21 mouse cellular contexts compared by ENCODE assay signal in genomic region chr5:149208776-149209175, GRCm38 (mm10). TPM values are rescaled to one million over a fixed set of nuclear protein-coding genes. Genes with fewer than 3 reads are reported as not detected.
A peak's percentile ranks its signal among the peaks of the same experiment; 100 is the strongest.
DNase-seq lines count a peak whose midpoint lies in the region; ATAC-seq lines count a peak whose summit lies in the region.
"Had no signal": no experiment of that assay in that cellular context is flagged by ENCODE, and none has a peak within 500 bp of the region (broad histone marks: within the 10 kb centered on the region; RNA-seq: fewer than 3 reads in every experiment).

No protein-coding gene starts in this region.

- H3K27me3 ChIP-seq in heart, embryonic 10.5 days (ENCODE audit: insufficient read depth, poor library complexity, severe bottlenecking), result no peaks in the 10 kb centered on the region
- no peaks in the 10 kb centered on the region for H3K27me3 ChIP-seq in heart, embryonic 12.5 days (replicated peaks)
- H3K27me3 ChIP-seq in lung, embryonic 16.5 days (ENCODE audit: control insufficient read depth, insufficient read depth, low read depth, low read length), result no peaks in the 10 kb centered on the region
- H3K27me3 ChIP-seq in neural tube, embryonic 11.5 days (ENCODE audit: control insufficient read depth, insufficient read depth, low read length), result no peaks in the 10 kb centered on the region
- no peaks in the 10 kb centered on the region for H3K27me3 ChIP-seq in neural tube, embryonic 15.5 days (replicated peaks)
- H3K27me3 ChIP-seq: CH12.LX; embryonic facial prominence, embryonic 13.5 days; forebrain, embryonic 12.5 days; Patski had no signal

- no peak overlapping the region for H3K4me3 ChIP-seq in heart, embryonic 10.5 days
- no peak overlapping the region for H3K4me3 ChIP-seq in heart, embryonic 12.5 days
- H3K4me3 ChIP-seq in lung, embryonic 16.5 days (ENCODE audit: low read length), result no peak overlapping the region
- no peak overlapping the region for H3K4me3 ChIP-seq in neural tube, embryonic 11.5 days (ENCODE audit: low read depth, low read length)
- H3K4me3 ChIP-seq in neural tube, embryonic 15.5 days (replicated peaks), result no peak overlapping the region
- H3K4me3 ChIP-seq: embryonic facial prominence, embryonic 13.5 days; forebrain, embryonic 12.5 days; heart, adult 2 months had no signal

- H3K36me3 ChIP-seq in heart, embryonic 10.5 days, result peaks cover 87% of the 10 kb centered on the region
- H3K36me3 ChIP-seq in heart, embryonic 12.5 days, result peaks cover 76% of the 10 kb centered on the region
- H3K36me3 ChIP-seq in lung, embryonic 16.5 days (ENCODE audit: control insufficient read depth, insufficient read depth, low read length), result peaks cover 52% of the 10 kb centered on the region
- peaks cover 28% of the 10 kb centered on the region for H3K36me3 ChIP-seq in neural tube, embryonic 11.5 days (ENCODE audit: control insufficient read depth, insufficient read depth, low read length)
- peaks cover 57% of the 10 kb centered on the region for H3K36me3 ChIP-seq in neural tube, embryonic 15.5 days

- no peak for ATAC-seq in heart, embryonic 12.5 days (ENCODE audit: insufficient number of reproducible peaks, low FRiP score)
- ATAC-seq in lung, embryonic 16.5 days (ENCODE audit: low read depth), result peak; percentile 55; the same call in 1 of the 2 replicates
- ATAC-seq in neural tube, embryonic 11.5 days (ENCODE audit: insufficient read depth, low FRiP score, low TSS enrichment), result 0 out of 2 replicates have a peak, but pooled peaks have one; percentile 28
- ATAC-seq in neural tube, embryonic 15.5 days (ENCODE audit: low FRiP score), result no peak
- ATAC-seq: activated CD4-positive, CD25-positive, alpha-beta regulatory T cell, adult 4 months; forebrain, embryonic 16.5 days; Patski had no signal

- H3K9ac ChIP-seq in heart, embryonic 12.5 days, result no peak overlapping the region
- no peak overlapping the region for H3K9ac ChIP-seq in lung, embryonic 16.5 days (ENCODE audit: low read length)
- H3K9ac ChIP-seq in neural tube, embryonic 11.5 days (ENCODE audit: low read length), result no peak overlapping the region
- H3K9ac ChIP-seq in neural tube, embryonic 15.5 days (replicated peaks), result no peak overlapping the region
- H3K9ac ChIP-seq: embryonic facial prominence, embryonic 13.5 days; forebrain, embryonic 12.5 days; hindbrain, embryonic 14.5 days had no signal

- H3K4me2 ChIP-seq in heart, embryonic 12.5 days, result no peak overlapping the region
- H3K4me2 ChIP-seq in lung, embryonic 16.5 days (ENCODE audit: low read depth, low read length), result no peak overlapping the region
- no peak overlapping the region for H3K4me2 ChIP-seq in neural tube, embryonic 11.5 days (ENCODE audit: low read depth)
- no peak overlapping the region for H3K4me2 ChIP-seq in neural tube, embryonic 15.5 days
- H3K4me2 ChIP-seq: embryonic facial prominence, embryonic 13.5 days; forebrain, embryonic 12.5 days; hindbrain, embryonic 14.5 days had no signal

- H3K9me3 ChIP-seq in heart, embryonic 10.5 days, result no peaks in the 10 kb centered on the region
- H3K9me3 ChIP-seq in heart, embryonic 12.5 days (replicated peaks), result no peaks in the 10 kb centered on the region
- H3K9me3 ChIP-seq in lung, embryonic 16.5 days (ENCODE audit: control insufficient read depth, low read length), result no peaks in the 10 kb centered on the region
- no peaks in the 10 kb centered on the region for H3K9me3 ChIP-seq in neural tube, embryonic 11.5 days (ENCODE audit: control insufficient read depth, low read length)
- no peaks in the 10 kb centered on the region for H3K9me3 ChIP-seq in neural tube, embryonic 15.5 days (replicated peaks)
- H3K9me3 ChIP-seq: embryonic facial prominence, embryonic 13.5 days; forebrain, embryonic 12.5 days had no signal

- DNase-seq in heart, embryonic 10.5 days (ENCODE audit: low spot score), result peak; percentile 27
- no peak for DNase-seq in lung, postnatal 36 days
- no peak for DNase-seq in neural tube, embryonic 11.5 days (ENCODE audit: low spot score)
- no peak for DNase-seq in frontal cortex, postnatal 25 days (ENCODE audit: low spot score in 2 of 2)
- DNase-seq: adrenal gland, postnatal 25 days; cerebellum, adult 18-20 months; cerebellum, adult 9-11 months; cerebellum, postnatal 36 days; gastrocnemius, postnatal 36 days; heart, adult 2 months; heart, postnatal 14 days had no signal

- H3K4me1 ChIP-seq in heart, embryonic 10.5 days, result peaks cover 4% of the 10 kb centered on the region; the same call in 1 of the 2 replicates
- no peaks in the 10 kb centered on the region; the same call in 1 of the 2 replicates for H3K4me1 ChIP-seq in heart, embryonic 12.5 days (replicated peaks)
- 0 out of 2 replicates have a peak, but pooled peaks cover 4% of the 10 kb centered on the region for H3K4me1 ChIP-seq in lung, embryonic 16.5 days (replicated peaks; ENCODE audit: control insufficient read depth, insufficient read depth, low read length)
- H3K4me1 ChIP-seq in neural tube, embryonic 11.5 days (ENCODE audit: control insufficient read depth, insufficient read depth, low read length), result peaks cover 9% of the 10 kb centered on the region
- H3K4me1 ChIP-seq in neural tube, embryonic 15.5 days, result peaks cover 4% of the 10 kb centered on the region; the same call in 1 of the 2 replicates

- no peak overlapping the region for H3K27ac ChIP-seq in heart, embryonic 10.5 days
- no peak overlapping the region for H3K27ac ChIP-seq in heart, embryonic 12.5 days (ENCODE audit: poor library complexity, severe bottlenecking)
- H3K27ac ChIP-seq in lung, embryonic 16.5 days (ENCODE audit: low read length), result no peak overlapping the region
- no peak overlapping the region for H3K27ac ChIP-seq in neural tube, embryonic 11.5 days (ENCODE audit: low read depth, low read length)
- H3K27ac ChIP-seq in neural tube, embryonic 15.5 days (replicated peaks), result no peak overlapping the region
- H3K27ac ChIP-seq: embryonic facial prominence, embryonic 13.5 days; forebrain, embryonic 12.5 days; heart, adult 2 months; hindbrain, embryonic 14.5 days had no signal

- 92% methylated on average over 7 of the region's 7 CpGs for whole genome bisulfite sequencing in heart, embryonic 10.5 days
- WGBS in heart, embryonic 12.5 days, result 92% methylated on average over 7 of the region's 7 CpGs
- 54% methylated on average over 7 of the region's 7 CpGs for WGBS in lung, embryonic 16.5 days
- 86% methylated on average over 7 of the region's 7 CpGs for WGBS in neural tube, embryonic 11.5 days
- WGBS in neural tube, embryonic 15.5 days, result 79% methylated on average over 7 of the region's 7 CpGs

RNA-seq across cellular contexts. Expression of gene Hmgb1, which starts 24.5 kb away (rescaled TPM):
- 757 and 1,068 TPM in 2 replicates for polyA plus RNA-seq in heart, embryonic 10.5 days (2016; fragmentation: Nextera tagmentation; extraction: Ambion mirVana)
- 801 and 858 TPM in 2 replicates for polyA plus RNA-seq in heart, embryonic 12.5 days (2016; fragmentation: Nextera tagmentation; extraction: Ambion mirVana)
- polyA plus RNA-seq in lung, embryonic 16.5 days (2015; fragmentation: Nextera tagmentation; extraction: Ambion mirVana), result 1,316 and 1,601 TPM in 2 replicates
- 1,783 and 1,801 TPM in 2 replicates for polyA plus RNA-seq in neural tube, embryonic 11.5 days (2014; fragmentation: Nextera tagmentation; extraction: Ambion mirVana)
- polyA plus RNA-seq in neural tube, embryonic 15.5 days (2015; fragmentation: Nextera tagmentation; extraction: Ambion mirVana), result 674 and 837 TPM in 2 replicates

RNA-seq across cellular contexts. Expression of gene Uspl1, which starts 24.6 kb away (rescaled TPM):
- 45.9 and 53.7 TPM in 2 replicates for polyA plus RNA-seq in heart, embryonic 10.5 days (2016; fragmentation: Nextera tagmentation; extraction: Ambion mirVana)
- polyA plus RNA-seq in heart, embryonic 12.5 days (2016; fragmentation: Nextera tagmentation; extraction: Ambion mirVana), result 36.3 and 38.1 TPM in 2 replicates
- polyA plus RNA-seq in lung, embryonic 16.5 days (2015; fragmentation: Nextera tagmentation; extraction: Ambion mirVana), result 32.7 and 37.5 TPM in 2 replicates
- 73.3 and 78.6 TPM in 2 replicates for polyA plus RNA-seq in neural tube, embryonic 11.5 days (2014; fragmentation: Nextera tagmentation; extraction: Ambion mirVana)
- 56.1 and 57.1 TPM in 2 replicates for polyA plus RNA-seq in neural tube, embryonic 15.5 days (2015; fragmentation: Nextera tagmentation; extraction: Ambion mirVana)

RNA-seq across cellular contexts. Expression of gene Alox5ap, which starts 55.8 kb away (rescaled TPM):
- 4.3 and 4.5 TPM in 2 replicates for polyA plus RNA-seq in heart, embryonic 10.5 days (2016; fragmentation: Nextera tagmentation; extraction: Ambion mirVana)
- 4.5 and 4.9 TPM in 2 replicates for polyA plus RNA-seq in heart, embryonic 12.5 days (2016; fragmentation: Nextera tagmentation; extraction: Ambion mirVana)
- 22.0 and 22.9 TPM in 2 replicates for polyA plus RNA-seq in lung, embryonic 16.5 days (2015; fragmentation: Nextera tagmentation; extraction: Ambion mirVana)
- polyA plus RNA-seq in neural tube, embryonic 11.5 days (2014; fragmentation: Nextera tagmentation; extraction: Ambion mirVana), result 6.0 and 6.6 TPM in 2 replicates
- 12.0 and 17.4 TPM in 2 replicates for polyA plus RNA-seq in neural tube, embryonic 15.5 days (2015; fragmentation: Nextera tagmentation; extraction: Ambion mirVana)

Comparison
In these comparisons a context has a peak if more than half of its experiments do, and no peak if none do; other contexts are left out.
1. ATAC-seq: peak in lung, embryonic 16.5 days (single experiment) and neural tube, embryonic 11.5 days (single experiment); none in heart, embryonic 12.5 days (single experiment) and neural tube, embryonic 15.5 days (single experiment).